In genomic region chr19:6184131-6184530, GRCm38 (mm10) we compare ENCODE assay signal across 31 mouse cellular contexts. TPM values are rescaled to one million over a fixed set of nuclear protein-coding genes. Genes with fewer than 3 reads are reported as not detected.
DNase-seq lines count a peak whose midpoint lies in the region.
"Had no signal": no experiment of that assay in that cellular context is flagged by ENCODE, and none has a peak within 500 bp of the region (broad histone marks: within the 10 kb centered on the region; RNA-seq: fewer than 3 reads in every experiment).

Majin (plus strand) TSS chr19:6184388.

- DNase-seq in ES-CJ7 (ENCODE audit: low read depth, low spot score) (peak; percentile 79), WW6 (ENCODE audit: low read depth, low spot score) (peak; percentile 56)
- DNase-seq in testis, postnatal 10 days (ENCODE audit: low spot score) = peak; percentile 61
- no peak for DNase-seq in thymus, postnatal 0 days (ENCODE audit: low spot score)
- DNase-seq in left cerebral cortex, adult 18-20 months (ENCODE audit: low spot score in 2 of 2) = no peak
- no peak for DNase-seq in right cerebral cortex, postnatal 10 days (ENCODE audit: low spot score in 2 of 2)
- DNase-seq: adrenal gland, adult 8-10 months; adrenal gland, postnatal 25 days; B cell, adult 2 months; cerebellum, adult 11-12 months; cerebellum, adult 8-10 months; cerebellum, postnatal 10 days; cerebellum, postnatal 36 days; embryo, embryonic 11 days; gastrocnemius, postnatal 25 days; heart, adult 18-20 months; heart, postnatal 10 days; heart, postnatal 36 days had no signal

RNA-seq across cellular contexts. Expression of gene Majin, which starts in this region (rescaled TPM):
- 0.47 and 0.50 TPM in 2 replicates for polyA plus RNA-seq in thymus, postnatal 0 days (2015; fragmentation: Nextera tagmentation; extraction: Ambion mirVana)
- total RNA-seq in left cerebral cortex, adult 18-20 months (2021) = under 1 TPM in 1 of 2 experiments, not detected in 1; 0.37 TPM
- total RNA-seq: CH12.LX; gastrocnemius, adult 8-10 months; gastrocnemius, postnatal 25 days; heart, adult 18-20 months; heart, postnatal 10 days; heart, postnatal 36 days had no signal
- polyA plus RNA-seq: brain, embryonic 14.5 days; embryonic facial prominence, embryonic 10.5 days; embryonic facial prominence, embryonic 13.5 days; erythroblast, embryonic 14.5 days; forebrain, embryonic 12.5 days; forebrain, embryonic 15.5 days; G1E; heart, embryonic 12.5 days; heart, embryonic 15.5 days; hindbrain, embryonic 13.5 days; intestine, embryonic 15.5 days had no signal

Comparison
In these comparisons a context has a peak if more than half of its experiments do, and no peak if none do; other contexts are left out.
1. DNase-seq: peak in ES-CJ7 (single experiment), WW6 (single experiment) and testis, postnatal 10 days (single experiment); none in thymus, postnatal 0 days (single experiment), left cerebral cortex, adult 18-20 months (0 of 2) and right cerebral cortex, postnatal 10 days (0 of 2).